ENCODE assay signal across 15 mouse cellular contexts in the genomic region with DNA sequence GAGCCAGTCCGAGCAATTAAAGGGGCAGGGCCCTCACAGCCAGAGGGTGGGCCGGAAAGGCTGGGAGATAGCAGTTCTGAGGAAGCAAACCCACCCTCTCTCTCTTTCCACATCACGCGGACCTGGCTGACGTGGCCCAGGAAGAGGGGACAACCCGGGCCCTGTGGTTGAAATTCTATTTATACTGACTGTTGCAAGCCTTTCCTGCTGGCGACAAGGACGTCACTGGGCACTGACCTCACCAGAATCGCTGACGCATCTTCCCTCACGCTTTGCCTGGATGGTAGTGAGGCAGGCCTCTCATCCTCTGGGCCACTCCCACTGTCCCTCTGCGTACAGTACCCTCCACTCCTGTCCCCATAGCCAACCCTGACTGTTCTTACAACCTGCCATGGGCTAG. TPM values are rescaled to one million over a fixed set of nuclear protein-coding genes. Genes with fewer than 3 reads are reported as not detected.
DNase-seq lines count a peak whose midpoint lies in the region; ATAC-seq and TF ChIP-seq lines count a peak whose summit lies in the region.
"Had no signal": no experiment of that assay in that cellular context is flagged by ENCODE, and none has a peak within 500 bp of the region (broad histone marks: within the 10 kb centered on the region; RNA-seq: fewer than 3 reads in every experiment).

No protein-coding gene starts in this region.

- H3K4me3 ChIP-seq in heart, embryonic 13.5 days, result no peak overlapping the region
- no peak overlapping the region for H3K4me3 ChIP-seq in midbrain, embryonic 11.5 days (ENCODE audit: low read depth, low read length)
- H3K4me3 ChIP-seq in midbrain, embryonic 16.5 days (ENCODE audit: low read depth, low read length), result no peak overlapping the region
- H3K4me3 ChIP-seq in liver, postnatal 0 days (ENCODE audit: low read depth, low read length), result no peak overlapping the region
- H3K4me3 ChIP-seq: erythroblast, embryonic 14.5 days; limb, embryonic 15.5 days had no signal

- ATAC-seq in heart, embryonic 13.5 days (ENCODE audit: extremely low read depth, insufficient number of reproducible peaks, low FRiP score, low TSS enrichment), result no peak
- no peak for ATAC-seq in midbrain, embryonic 11.5 days (ENCODE audit: low FRiP score)
- ATAC-seq in midbrain, embryonic 16.5 days, result no peak
- peak; percentile 27 for ATAC-seq in liver, postnatal 0 days
- ATAC-seq: hindbrain, postnatal 0 days had no signal

- intact Hi-C loops in heart, postnatal 14 days (cut with DNase I), result no loop called here

- H3K27ac ChIP-seq in heart, embryonic 13.5 days (replicated peaks), result 0 out of 2 replicates have a peak overlapping the region, but pooled peaks have one; percentile 39
- H3K27ac ChIP-seq in midbrain, embryonic 11.5 days (ENCODE audit: low read depth, low read length), result no peak overlapping the region
- no peak overlapping the region for H3K27ac ChIP-seq in midbrain, embryonic 16.5 days (ENCODE audit: low read length)
- H3K27ac ChIP-seq in liver, postnatal 0 days (ENCODE audit: low read depth), result peak overlapping the region; percentile 67; the same call in 1 of the 2 replicates
- H3K27ac ChIP-seq: hindbrain, postnatal 0 days; limb, embryonic 15.5 days had no signal

- H3K4me1 ChIP-seq in heart, embryonic 13.5 days, result peaks cover 16% of the 10 kb centered on the region
- H3K4me1 ChIP-seq in midbrain, embryonic 11.5 days (ENCODE audit: control insufficient read depth, insufficient read depth, low read length), result no peaks in the 10 kb centered on the region
- H3K4me1 ChIP-seq in midbrain, embryonic 16.5 days (ENCODE audit: control insufficient read depth, insufficient read depth, low read length), result no peaks in the 10 kb centered on the region
- peaks cover 47% of the 10 kb centered on the region for H3K4me1 ChIP-seq in liver, postnatal 0 days (ENCODE audit: insufficient read depth)

- H3K4me2 ChIP-seq in heart, embryonic 13.5 days, result no peak overlapping the region
- no peak overlapping the region for H3K4me2 ChIP-seq in midbrain, embryonic 11.5 days
- no peak overlapping the region for H3K4me2 ChIP-seq in midbrain, embryonic 16.5 days (ENCODE audit: low read length)
- H3K4me2 ChIP-seq in liver, postnatal 0 days (ENCODE audit: low read depth, low read length), result no peak overlapping the region
- H3K4me2 ChIP-seq: limb, embryonic 15.5 days had no signal

- DNase-seq in heart, postnatal 14 days, result no peak
- DNase-seq in midbrain, embryonic 11.5 days (ENCODE audit: low spot score, missing footprints), result peak; percentile 69
- DNase-seq in liver, postnatal 0 days, result peak; percentile 62
- no peak for DNase-seq in kidney, adult 8-10 months
- no peak for DNase-seq in cerebellum, adult 18-20 months
- no peak for DNase-seq in kidney, postnatal 36 days
- DNase-seq: cerebellum, adult 9-10 months; kidney, adult 2 months; right cerebral cortex, postnatal 14 days had no signal

- no peaks in the 10 kb centered on the region for H3K36me3 ChIP-seq in heart, embryonic 13.5 days
- H3K36me3 ChIP-seq in midbrain, embryonic 11.5 days (ENCODE audit: control insufficient read depth, insufficient read depth, low read length), result no peaks in the 10 kb centered on the region
- H3K36me3 ChIP-seq in midbrain, embryonic 16.5 days (ENCODE audit: control insufficient read depth, insufficient read depth, low read length), result no peaks in the 10 kb centered on the region
- no peaks in the 10 kb centered on the region for H3K36me3 ChIP-seq in liver, postnatal 0 days (replicated peaks; ENCODE audit: insufficient read depth, low read length)
- H3K36me3 ChIP-seq: limb, embryonic 15.5 days had no signal

- no peak for TF ChIP-seq CTCF in liver, postnatal 0 days (IDR thresholded peaks at IDR 0.05; ENCODE audit: low read depth)

- no peaks in the 10 kb centered on the region for H3K9me3 ChIP-seq in heart, embryonic 13.5 days
- no peaks in the 10 kb centered on the region for H3K9me3 ChIP-seq in midbrain, embryonic 11.5 days (ENCODE audit: control insufficient read depth, low read length)
- H3K9me3 ChIP-seq in midbrain, embryonic 16.5 days (replicated peaks; ENCODE audit: control insufficient read depth, low read length, poor library complexity, severe bottlenecking), result no peaks in the 10 kb centered on the region
- no peaks in the 10 kb centered on the region for H3K9me3 ChIP-seq in liver, postnatal 0 days (ENCODE audit: low read length)
- H3K9me3 ChIP-seq: limb, embryonic 15.5 days had no signal

- WGBS in heart, embryonic 13.5 days, result 38% methylated on average over 12 of the region's 12 CpGs
- WGBS in midbrain, embryonic 11.5 days, result 78% methylated on average over 12 of the region's 12 CpGs
- 82% methylated on average over 12 of the region's 12 CpGs for whole genome bisulfite sequencing in midbrain, embryonic 16.5 days
- 33% methylated on average over 11 of the region's 12 CpGs for WGBS in liver, postnatal 0 days (ENCODE audit: insufficient replicate concordance)

- peaks cover 9% of the 10 kb centered on the region; the same call in 1 of the 2 replicates for H3K27me3 ChIP-seq in heart, embryonic 13.5 days (replicated peaks)
- no peaks in the 10 kb centered on the region for H3K27me3 ChIP-seq in midbrain, embryonic 11.5 days (ENCODE audit: control insufficient read depth, insufficient read depth, low read length)
- no peaks in the 10 kb centered on the region for H3K27me3 ChIP-seq in midbrain, embryonic 16.5 days (ENCODE audit: control insufficient read depth, insufficient read depth, low read depth, low read length)
- H3K27me3 ChIP-seq in liver, postnatal 0 days (ENCODE audit: insufficient read depth, low read length), result no peaks in the 10 kb centered on the region
- H3K27me3 ChIP-seq: limb, embryonic 15.5 days had no signal

- TF ChIP-seq EP300 in liver, postnatal 0 days (IDR thresholded peaks at IDR 0.05; ENCODE audit: low read depth), result peak; percentile 62; the same call in 1 of the 2 replicates

- no peak overlapping the region for H3K9ac ChIP-seq in heart, embryonic 13.5 days
- H3K9ac ChIP-seq in midbrain, embryonic 11.5 days (ENCODE audit: low read length), result no peak overlapping the region
- H3K9ac ChIP-seq in midbrain, embryonic 16.5 days (ENCODE audit: low read depth, low read length), result no peak overlapping the region
- no peak overlapping the region for H3K9ac ChIP-seq in liver, postnatal 0 days (replicated peaks)
- H3K9ac ChIP-seq: limb, embryonic 15.5 days had no signal

RNA-seq across cellular contexts. Expression of a gene that starts 3.6 kb away (rescaled TPM):
- polyA plus RNA-seq in heart, embryonic 13.5 days (2015; fragmentation: Nextera tagmentation; extraction: Ambion mirVana), result 0.08 TPM in 1 of 2 replicates, not detected in the other
- total RNA-seq in heart, postnatal 14 days (2021), result under 1 TPM in 1 of 2 experiments, not detected in 1; 0.10 TPM
- polyA plus RNA-seq in midbrain, embryonic 11.5 days (2014; fragmentation: Nextera tagmentation; extraction: Ambion mirVana), result not detected in 2 replicates
- 0.08 and 0.19 TPM in 2 replicates for polyA plus RNA-seq in midbrain, embryonic 16.5 days (2015; fragmentation: Nextera tagmentation; extraction: Ambion mirVana)
- polyA plus RNA-seq in liver, postnatal 0 days (2015; fragmentation: Nextera tagmentation; extraction: Ambion mirVana), result 0.58 and 1.3 TPM in 2 replicates
- total RNA-seq: hindbrain, postnatal 0 days had no signal
- polyA plus RNA-seq: C2C12 had no signal

RNA-seq across cellular contexts. Expression of a gene that starts 14.6 kb away (rescaled TPM):
- polyA plus RNA-seq in heart, embryonic 13.5 days (2015; fragmentation: Nextera tagmentation; extraction: Ambion mirVana), result 3.5 and 4.6 TPM in 2 replicates
- 10 to 100 TPM in 1 of 2 experiments, 1 to 10 TPM in 1; 8.3 to 11.4 TPM for total RNA-seq in heart, postnatal 14 days (2021)
- 2.5 and 2.7 TPM in 2 replicates for polyA plus RNA-seq in midbrain, embryonic 11.5 days (2014; fragmentation: Nextera tagmentation; extraction: Ambion mirVana)
- polyA plus RNA-seq in midbrain, embryonic 16.5 days (2015; fragmentation: Nextera tagmentation; extraction: Ambion mirVana), result 2.9 and 4.2 TPM in 2 replicates
- 1.8 and 2.0 TPM in 2 replicates for polyA plus RNA-seq in liver, postnatal 0 days (2015; fragmentation: Nextera tagmentation; extraction: Ambion mirVana)

RNA-seq across cellular contexts. Expression of a gene that starts 24.7 kb away (rescaled TPM):
- 0.10 and 0.56 TPM in 2 replicates for polyA plus RNA-seq in heart, embryonic 13.5 days (2015; fragmentation: Nextera tagmentation; extraction: Ambion mirVana)
- under 1 TPM; 0.14 to 0.37 TPM for total RNA-seq in heart, postnatal 14 days (2021)
- not detected in 2 replicates for polyA plus RNA-seq in midbrain, embryonic 11.5 days (2014; fragmentation: Nextera tagmentation; extraction: Ambion mirVana)
- polyA plus RNA-seq in midbrain, embryonic 16.5 days (2015; fragmentation: Nextera tagmentation; extraction: Ambion mirVana), result 0.06 TPM in 1 of 2 replicates, not detected in the other
- polyA plus RNA-seq in liver, postnatal 0 days (2015; fragmentation: Nextera tagmentation; extraction: Ambion mirVana), result not detected in 2 replicates
- polyA plus RNA-seq: erythroblast, embryonic 14.5 days had no signal

RNA-seq across cellular contexts. Expression of a gene that starts 46.1 kb away (rescaled TPM):
- 13.6 and 14.0 TPM in 2 replicates for polyA plus RNA-seq in heart, embryonic 13.5 days (2015; fragmentation: Nextera tagmentation; extraction: Ambion mirVana)
- total RNA-seq in heart, postnatal 14 days (2021), result 10 to 100 TPM; 14.5 to 14.7 TPM
- polyA plus RNA-seq in midbrain, embryonic 11.5 days (2014; fragmentation: Nextera tagmentation; extraction: Ambion mirVana), result 14.6 and 17.3 TPM in 2 replicates
- polyA plus RNA-seq in midbrain, embryonic 16.5 days (2015; fragmentation: Nextera tagmentation; extraction: Ambion mirVana), result 33.6 and 34.8 TPM in 2 replicates
- 5.6 and 7.0 TPM in 2 replicates for polyA plus RNA-seq in liver, postnatal 0 days (2015; fragmentation: Nextera tagmentation; extraction: Ambion mirVana)

Comparison
In these comparisons a context has a peak if more than half of its experiments do, and no peak if none do; other contexts are left out.
1. H3K27ac ChIP-seq: peak in heart, embryonic 13.5 days (single experiment) and liver, postnatal 0 days (single experiment); none in midbrain, embryonic 11.5 days (single experiment) and midbrain, embryonic 16.5 days (single experiment).
2. DNase-seq: peak in midbrain, embryonic 11.5 days (single experiment) and liver, postnatal 0 days (single experiment); none in heart, postnatal 14 days (0 of 2), kidney, adult 8-10 months (0 of 2), cerebellum, adult 18-20 months (0 of 2) and kidney, postnatal 36 days (0 of 2).